Mouse (Mus musculus) kidney, postnatal 0 days (tissue): ENCODE measurements around the gene Ripply3. TPM values are rescaled to one million over a fixed set of nuclear protein-coding genes. Genes with fewer than 3 reads are reported as not detected.
A peak's percentile ranks its signal among the peaks of the same experiment; 100 is the strongest.

Source experiments
- ATAC-seq: fragments of 200-750 bp; cut with Nextera tagmentation; replicated peaks from 2 replicates; pipeline ENCODE4 v1.8.0; 2017; ENCODE audit warnings: low read depth, moderate number of reproducible peaks, moderate TSS enrichment, moderate library complexity; ENCODE audit not compliant: low FRiP score
- DNase-seq: peaks from one replicate; pipeline ENCODE4 v3.0.0-alpha.2; 2016; ENCODE audit warnings: low spot score
- H3K27ac ChIP-seq: fragments of 300-500 bp; sonication (generic); 2 replicates; pipeline ENCODE4 v1.5.1; 2014; ENCODE audit warnings: mild to moderate bottlenecking
- H3K27me3 ChIP-seq: fragments of 300-500 bp; sonication (generic); 2 replicates; pipeline ENCODE4 v1.6.1; 2014; ENCODE audit warnings: low read length, mixed read lengths; ENCODE audit not compliant: insufficient read depth
- H3K36me3 ChIP-seq: fragments of 300-500 bp; sonication (generic); 2 replicates; pipeline ENCODE4 v1.6.1; 2014; ENCODE audit warnings: low read length, mixed read lengths; ENCODE audit not compliant: insufficient read depth
- H3K4me1 ChIP-seq: fragments of 300-500 bp; sonication (generic); replicated peaks from 2 replicates; pipeline ENCODE4 v1.6.1; 2014; ENCODE audit warnings: antibody characterized with exemption, low read length, mixed read lengths; ENCODE audit not compliant: insufficient read depth
- H3K4me2 ChIP-seq: fragments of 300-500 bp; sonication (generic); 2 replicates; pipeline ENCODE4 v1.6.1; 2014; ENCODE audit warnings: mild to moderate bottlenecking, low read length, moderate library complexity, mixed read lengths
- H3K4me3 ChIP-seq: fragments of 300-500 bp; sonication (generic); replicated peaks from 2 replicates; pipeline ENCODE4 v1.5.1; 2014; ENCODE audit warnings: low read depth, low read length
- H3K9ac ChIP-seq: fragments of 300-500 bp; sonication (generic); 2 replicates; pipeline ENCODE4 v1.6.1; 2014; ENCODE audit warnings: low read depth, low read length
- H3K9me3 ChIP-seq: fragments of 300-500 bp; sonication (generic); replicated peaks from 2 replicates; pipeline ENCODE4 v1.6.1; 2016; ENCODE audit warnings: low read length, inconsistent platforms, mixed read lengths
- CTCF ChIP-seq: IDR thresholded peaks from 2 replicates; pipeline ENCODE4 v1.5.1; 2016; ENCODE audit warnings: antibody characterized with exemption, low read depth, mild to moderate bottlenecking, moderate library complexity
- WGBS: fragments of 180-500 bp; shearing (Covaris S2); extraction: QIAGEN DNeasy Blood & Tissue Kit; methylation state at CpG from one replicate; pipeline ENCODE4 v1.1.7; 2014; 5-methylcytosine and 5-hydroxymethylcytosine counted together
- polyA plus RNA-seq: library from polyadenylated mRNA; unstranded; fragments of >200 nt; fragmentation: Nextera tagmentation; extraction: Ambion mirVana; gene quantifications from 2 replicates; pipeline ENCODE4 v1.2.1, GENCODE M21; 2015

Ripply3 gene
- polyA plus RNA-seq, 1 experiment from 2014 or later: 14.0 TPM

DNA sequence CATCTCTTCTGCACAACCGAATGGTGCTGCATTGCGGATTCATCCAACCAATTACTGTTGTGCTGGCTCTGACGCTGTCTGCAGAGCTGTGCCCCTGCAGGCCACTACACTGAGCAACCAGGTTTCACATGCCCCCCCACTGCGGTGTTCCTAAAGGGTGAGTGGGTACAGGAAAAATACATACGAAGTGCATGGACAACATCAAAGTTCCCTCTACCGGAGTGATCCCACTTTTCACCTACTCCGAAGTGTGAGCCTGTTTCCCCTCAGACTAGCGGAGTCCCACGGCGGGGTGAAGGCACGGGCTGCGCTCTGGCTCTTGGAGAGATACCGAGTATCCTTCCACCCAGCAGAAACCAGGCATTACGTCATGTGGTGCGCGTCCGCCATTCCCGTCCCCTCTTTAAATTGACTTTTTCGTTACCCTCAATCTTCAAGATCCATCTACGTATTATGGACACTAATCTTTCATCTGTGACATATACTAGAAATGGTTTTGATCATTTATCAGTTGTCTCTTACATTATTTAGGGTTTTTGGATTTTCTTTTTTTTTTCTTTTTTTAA lies 15.5 kb upstream of the Ripply3 start:
- H3K4me3 ChIP-seq: peak overlapping the region; percentile 60
- peak overlapping the region; percentile 99 for H3K27ac ChIP-seq
- peak overlapping the region; percentile 85 for H3K9ac ChIP-seq
- peak overlapping the region; percentile 65 for H3K4me2 ChIP-seq
- no peaks in the 10 kb centered on the region for H3K27me3 ChIP-seq
- peak; percentile 53 for TF ChIP-seq CTCF
- WGBS: under 1% methylated on average over 20 of the region's 20 CpGs
- peak; percentile 96 for DNase-seq
- peak; percentile 91 for ATAC-seq
- H3K4me1 ChIP-seq: no peaks in the 10 kb centered on the region
- H3K36me3 ChIP-seq: no peaks in the 10 kb centered on the region
- no peaks in the 10 kb centered on the region for H3K9me3 ChIP-seq

DNA sequence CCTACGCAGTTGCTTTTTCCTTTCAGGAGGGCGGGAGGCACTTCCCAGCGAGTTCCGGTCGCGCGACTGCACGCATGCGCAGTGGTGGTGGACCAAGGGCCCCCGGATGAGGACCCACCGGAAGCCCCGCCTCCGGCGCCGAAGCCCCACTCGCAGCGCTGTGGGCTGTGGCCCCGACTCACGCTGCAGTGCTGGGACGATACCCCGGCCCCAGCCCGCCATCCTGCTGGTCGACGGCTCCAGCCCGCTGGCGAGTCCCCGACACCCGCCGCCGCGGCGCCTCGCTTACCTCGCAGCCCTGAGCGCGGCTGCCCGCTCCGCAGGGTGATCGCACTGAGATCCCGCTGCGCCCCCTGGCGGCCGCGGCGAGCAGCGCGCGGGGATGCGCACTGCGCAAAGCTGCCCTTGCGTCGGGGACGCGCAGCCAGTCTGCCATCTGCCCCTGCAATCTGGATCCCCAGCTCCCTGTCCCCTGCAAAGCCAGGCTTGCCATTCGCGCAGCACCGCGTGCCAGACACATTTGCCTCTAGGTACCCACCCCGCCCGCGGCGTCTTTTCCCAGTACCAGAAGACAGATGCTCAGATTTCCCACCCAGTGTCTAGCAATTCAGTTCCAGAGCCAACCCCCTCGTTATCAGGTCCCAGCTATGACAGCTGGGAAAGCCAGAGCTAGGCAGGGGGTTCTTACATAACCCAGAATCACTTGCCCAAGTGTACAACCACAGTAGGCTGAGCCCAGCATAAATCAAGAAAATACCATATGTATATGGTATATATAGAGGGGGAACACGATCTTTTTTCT lies 14.8 kb upstream of the Ripply3 start, which contains the start of gene Hlcs:
Hlcs (minus strand) TSS at position 343 of the 802 bp plus-strand sequence.
- no peaks in the 10 kb centered on the region for H3K9me3 ChIP-seq

DNA sequence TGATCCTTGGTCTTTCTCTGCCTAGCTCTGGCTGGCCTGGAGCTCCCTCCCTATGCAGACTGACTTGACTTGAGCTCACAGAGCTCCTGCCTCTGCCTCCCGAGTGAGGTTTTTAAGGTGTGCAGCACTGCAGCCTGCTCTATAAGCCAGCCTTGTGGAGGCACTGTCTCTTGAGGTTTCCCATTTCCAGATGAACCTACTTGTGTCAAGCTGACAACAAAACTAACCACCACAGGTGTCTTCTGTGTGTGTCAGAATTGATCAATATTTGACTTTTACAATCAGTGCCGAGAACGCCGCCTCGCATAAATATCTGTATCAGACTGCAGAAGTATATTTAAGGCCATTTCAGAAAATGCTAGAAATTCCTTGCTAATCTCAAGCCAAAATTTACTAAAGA lies 13.6 kb upstream of the Ripply3 start:
- no peaks in the 10 kb centered on the region for H3K36me3 ChIP-seq
- DNase-seq (no peak), ATAC-seq (no peak)
- no peak overlapping the region for H3K4me3 ChIP-seq
- H3K9me3 ChIP-seq: no peaks in the 10 kb centered on the region
- no peak for TF ChIP-seq CTCF
- 92% methylated on average over 5 of the region's 5 CpGs for WGBS
- H3K27ac ChIP-seq: no peak overlapping the region
- H3K4me2 ChIP-seq: no peak overlapping the region
- no peaks in the 10 kb centered on the region for H3K27me3 ChIP-seq
- H3K4me1 ChIP-seq: no peaks in the 10 kb centered on the region
- H3K9ac ChIP-seq: no peak overlapping the region

More for the DNA sequence above, 14.8 kb upstream of the Ripply3 start, which contains the start of gene Hlcs:
- peak within 1 kb of the TSS; percentile 85 for H3K9ac ChIP-seq
- TF ChIP-seq CTCF: peak; percentile 90
- no peaks in the 10 kb centered on the region for H3K27me3 ChIP-seq
- ATAC-seq (peak; percentile 92), DNase-seq (peak; percentile 97)
- H3K4me3 ChIP-seq: peak within 1 kb of the TSS; percentile 60
- H3K4me2 ChIP-seq: peak within 1 kb of the TSS; percentile 65
- WGBS: under 1% methylated on average over 64 of the region's 64 CpGs
- H3K4me1 ChIP-seq: no peaks in the 10 kb centered on the region
- peak within 1 kb of the TSS; percentile 99 for H3K27ac ChIP-seq
- H3K36me3 ChIP-seq: no peaks in the 10 kb centered on the region

DNA sequence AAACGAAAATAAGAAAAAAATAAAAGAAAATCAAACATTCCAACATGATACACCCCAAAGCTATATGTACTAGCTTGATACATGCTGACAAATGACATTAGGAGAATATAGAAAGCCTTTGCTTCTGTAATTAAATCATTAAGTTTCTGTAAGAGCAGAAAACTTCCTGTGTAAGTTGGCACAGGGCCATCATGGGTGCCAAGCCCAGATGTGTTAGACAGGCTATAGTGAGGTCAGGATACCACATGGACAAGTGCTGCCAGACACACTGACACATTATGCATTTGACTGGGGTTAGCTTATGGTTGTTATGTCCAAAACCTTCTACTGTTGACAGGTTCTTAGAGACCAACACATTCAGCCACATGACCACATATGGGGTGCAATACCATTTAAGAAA lies 13.0 kb upstream of the Ripply3 start:
- DNase-seq (no peak), ATAC-seq (no peak)
- Histone ChIP-seq H3K9me3 (no peaks in the 10 kb centered on the region), H3K27ac (no peak overlapping the region), H3K36me3 (no peaks in the 10 kb centered on the region), H3K4me2 (no peak overlapping the region), H3K9ac (no peak overlapping the region), H3K4me1 (no peaks in the 10 kb centered on the region), H3K27me3 (no peaks in the 10 kb centered on the region), H3K4me3 (no peak overlapping the region)
- WGBS: 54% methylated on average over 1 of the region's 1 CpGs
- no peak for TF ChIP-seq CTCF

DNA sequence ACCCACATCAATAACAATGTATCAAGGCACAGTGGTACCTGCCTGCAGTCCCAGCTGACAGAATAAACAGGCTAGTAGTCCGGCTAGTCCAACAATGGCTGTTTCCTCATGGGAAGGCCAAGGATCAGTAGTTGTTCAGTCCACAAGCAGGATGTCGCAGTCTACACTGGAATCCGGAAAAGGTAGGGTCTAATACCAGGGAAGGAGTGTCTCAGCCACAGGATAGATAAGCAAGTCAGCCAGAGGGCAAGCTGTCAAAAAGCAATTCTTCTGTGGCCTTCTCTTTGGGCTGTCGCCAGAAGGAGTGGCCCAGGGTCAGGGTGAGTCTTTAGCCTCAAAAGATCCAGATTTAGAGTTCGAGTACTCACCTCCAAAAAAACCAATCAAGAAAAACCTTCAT lies 10.5 kb upstream of the Ripply3 start:
- WGBS: 63% methylated on average over 5 of the region's 5 CpGs
- no peaks in the 10 kb centered on the region for H3K4me1 ChIP-seq
- DNase-seq (peak; percentile 47), ATAC-seq (no peak)
- H3K27me3 ChIP-seq: no peaks in the 10 kb centered on the region
- no peak for TF ChIP-seq CTCF
- H3K27ac ChIP-seq: no peak overlapping the region
- H3K9ac ChIP-seq: no peak overlapping the region
- H3K9me3 ChIP-seq: no peaks in the 10 kb centered on the region
- H3K4me2 ChIP-seq: no peak overlapping the region
- H3K36me3 ChIP-seq: no peaks in the 10 kb centered on the region
- H3K4me3 ChIP-seq: no peak overlapping the region

DNA sequence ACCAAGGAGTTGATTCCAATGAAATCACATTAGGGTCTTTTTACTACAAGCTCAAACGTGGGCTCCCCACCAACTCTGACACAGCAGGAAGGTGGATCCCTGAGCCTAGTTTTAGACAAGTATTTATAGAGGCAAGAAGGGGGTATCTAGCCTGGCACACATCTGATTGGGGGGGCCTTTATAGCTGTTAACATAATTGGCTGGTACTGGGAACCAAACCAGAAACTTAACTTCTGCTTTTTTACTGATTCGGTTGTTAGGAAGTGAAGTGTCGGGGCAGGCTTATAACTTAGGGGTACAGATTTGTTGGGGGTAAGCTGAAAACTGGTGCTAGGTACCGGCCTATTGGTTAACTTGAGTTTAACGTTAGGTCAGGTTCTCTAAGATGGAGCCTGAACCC lies 8.0 kb upstream of the Ripply3 start:
- DNase-seq (no peak), ATAC-seq (no peak)
- TF ChIP-seq CTCF: no peak
- H3K4me1 ChIP-seq: no peaks in the 10 kb centered on the region
- no peak overlapping the region for H3K4me3 ChIP-seq
- H3K9me3 ChIP-seq: no peaks in the 10 kb centered on the region
- no peak overlapping the region for H3K9ac ChIP-seq
- no peak overlapping the region for H3K27ac ChIP-seq
- H3K4me2 ChIP-seq: no peak overlapping the region
- 80% methylated on average over 5 of the region's 5 CpGs for WGBS
- no peaks in the 10 kb centered on the region for H3K27me3 ChIP-seq
- H3K36me3 ChIP-seq: no peaks in the 10 kb centered on the region
